Mouse (Mus musculus): ENCODE data around the gene Tmod1.

Gene Tmod1

DNA sequence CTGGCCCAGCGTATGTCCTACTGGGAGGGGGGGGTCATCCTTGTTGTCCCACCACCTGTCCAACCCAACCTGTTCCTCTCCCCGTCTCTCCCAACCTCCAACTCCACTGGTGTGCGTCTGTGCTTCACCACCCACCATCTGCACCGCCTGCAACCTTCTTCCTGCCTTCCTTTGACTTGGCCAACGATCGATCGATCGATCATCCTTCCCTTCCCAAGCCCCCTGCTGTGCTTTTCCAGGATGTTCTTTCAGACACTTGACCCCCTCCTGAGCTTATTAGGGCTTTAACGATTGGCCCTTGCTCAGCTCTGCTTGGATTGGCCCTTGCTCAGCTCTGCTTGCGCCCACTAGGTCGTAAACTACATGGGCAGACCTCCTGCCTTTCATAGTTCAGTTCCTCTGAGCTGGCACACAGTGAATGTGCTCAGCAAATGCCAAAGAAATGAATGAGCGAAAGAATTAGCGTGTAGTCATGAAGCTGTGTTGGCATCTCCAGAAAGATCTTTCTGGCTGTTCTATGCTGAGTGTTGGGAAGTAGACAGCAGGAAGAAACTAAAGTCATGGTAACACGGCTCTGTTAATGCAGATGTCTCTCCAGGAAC lies 50.9 kb downstream of the Tmod1 start:
- in situ Hi-C loops (cut with MboI), result no loop called here

- in situ Hi-C loops (cut with MboI), result no loop called here
Observed at GRCm38 (mm10) chr4:46092429-46093076, 53.8 kb downstream of the Tmod1 start.

GRCm38 (mm10) chr4:46094916-46095825 lies 56.4 kb downstream of the Tmod1 start:
- in situ Hi-C loops (cut with MboI), result no loop called here

DNA sequence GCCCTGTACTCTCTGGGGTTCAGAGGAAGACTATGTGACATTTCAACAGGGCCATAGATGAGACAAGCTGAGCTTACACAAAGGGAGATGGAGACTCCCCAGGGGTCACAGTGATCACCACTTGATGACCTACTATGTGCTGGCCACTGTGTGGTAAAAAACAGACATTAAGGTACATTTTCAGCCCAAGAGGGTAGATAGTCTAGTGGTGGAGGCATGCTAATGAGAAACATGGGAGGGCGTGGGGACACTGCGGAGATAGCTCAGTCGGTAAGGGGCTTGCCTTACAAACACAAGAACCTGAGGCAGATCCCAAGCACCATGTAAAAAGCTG lies 57.1 kb downstream of the Tmod1 start:
- in situ Hi-C loops (cut with MboI), result no loop called here

DNA sequence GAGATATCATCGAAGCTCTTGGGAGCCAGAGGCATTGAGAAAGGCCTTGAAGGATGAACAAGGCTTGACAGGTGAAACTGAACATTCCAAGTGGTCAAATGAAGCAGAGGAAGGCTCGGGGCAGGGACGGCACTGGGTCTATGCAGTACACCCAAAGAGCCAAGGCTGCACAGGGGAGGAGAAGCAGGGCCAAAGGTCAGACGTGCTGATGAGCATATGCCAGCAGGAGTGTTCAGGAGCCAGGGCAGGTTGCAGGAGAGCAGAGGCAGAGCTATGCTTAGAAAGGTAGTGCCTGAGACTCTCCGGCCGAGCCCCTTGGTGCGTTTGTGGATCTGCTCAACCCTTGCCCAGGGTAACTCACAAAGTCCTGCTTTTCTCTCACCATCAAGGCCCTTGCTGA lies 57.8 kb downstream of the Tmod1 start:
- in situ Hi-C loops (cut with MboI), result no loop called here

- in situ Hi-C loops (cut with MboI), result no loop called here
Observed at GRCm38 (mm10) chr4:46097591-46097990, 58.9 kb downstream of the Tmod1 start.

DNA sequence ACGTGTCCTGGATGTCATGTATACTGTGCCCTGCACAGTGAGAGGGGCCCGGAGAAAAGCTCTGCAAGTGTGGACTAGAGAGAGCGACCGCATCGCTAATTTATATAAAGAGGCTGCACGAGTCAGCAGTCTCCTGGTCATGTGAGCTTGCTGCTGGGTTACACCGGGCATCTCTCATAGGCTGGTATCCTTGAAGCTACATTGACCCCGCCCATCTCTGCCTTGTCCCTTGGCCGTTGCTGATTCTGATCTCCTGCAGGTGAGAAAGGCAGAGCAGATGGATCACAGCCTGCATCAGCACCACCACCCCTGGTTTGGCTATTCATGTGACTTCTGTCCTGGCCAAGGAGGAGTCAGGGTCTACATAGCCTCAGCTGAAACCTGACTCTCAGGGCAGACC lies 60.4 kb downstream of the Tmod1 start:
- in situ Hi-C loops (cut with MboI), result no loop called here

DNA sequence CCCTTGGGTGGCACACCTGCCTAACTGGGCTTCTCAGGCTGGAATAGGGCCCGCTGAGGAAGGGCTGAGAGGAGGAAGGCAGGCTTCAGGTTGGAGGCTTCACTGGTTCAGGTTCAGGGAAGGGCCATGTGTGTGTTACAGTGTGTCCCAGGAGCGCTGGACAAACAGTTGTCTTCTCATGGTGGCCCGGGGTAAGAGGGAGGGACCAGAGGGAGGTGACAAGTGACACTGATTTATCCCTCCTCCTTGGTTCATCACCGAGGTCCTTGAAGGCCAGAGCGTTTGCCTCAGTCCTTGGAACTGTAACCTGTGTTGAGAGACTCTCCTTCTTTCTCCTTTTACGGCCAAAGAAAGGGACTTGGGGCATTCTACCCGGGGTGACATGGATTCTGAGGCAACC lies 61.8 kb downstream of the Tmod1 start:
- in situ Hi-C loops (cut with MboI), result no loop called here

DNA sequence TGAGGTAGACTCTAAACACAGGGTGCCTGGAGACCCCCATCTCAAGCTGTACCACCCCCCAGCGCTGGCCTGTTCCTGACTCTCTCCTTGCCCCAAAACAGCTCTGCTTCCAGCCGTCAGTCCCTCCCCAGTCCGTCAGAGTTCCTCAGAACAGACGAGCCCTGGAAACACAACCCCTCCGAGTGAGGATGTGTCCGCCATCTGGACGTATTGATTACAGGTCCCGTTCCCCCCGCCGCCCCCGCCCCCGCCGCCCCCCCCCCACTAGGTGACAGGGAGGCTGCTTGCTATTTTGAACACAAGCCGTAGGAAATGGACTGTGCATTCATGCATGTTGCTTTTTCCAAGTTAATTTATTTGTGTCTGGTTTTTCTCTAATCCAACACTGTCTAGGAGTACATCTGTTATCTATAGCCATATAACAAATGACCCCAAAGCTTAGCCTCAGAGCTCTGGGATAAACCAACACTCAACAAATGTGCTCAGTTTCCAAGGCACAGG lies 62.5 kb downstream of the Tmod1 start:
- in situ Hi-C loops (cut with MboI), result no loop called here

DNA sequence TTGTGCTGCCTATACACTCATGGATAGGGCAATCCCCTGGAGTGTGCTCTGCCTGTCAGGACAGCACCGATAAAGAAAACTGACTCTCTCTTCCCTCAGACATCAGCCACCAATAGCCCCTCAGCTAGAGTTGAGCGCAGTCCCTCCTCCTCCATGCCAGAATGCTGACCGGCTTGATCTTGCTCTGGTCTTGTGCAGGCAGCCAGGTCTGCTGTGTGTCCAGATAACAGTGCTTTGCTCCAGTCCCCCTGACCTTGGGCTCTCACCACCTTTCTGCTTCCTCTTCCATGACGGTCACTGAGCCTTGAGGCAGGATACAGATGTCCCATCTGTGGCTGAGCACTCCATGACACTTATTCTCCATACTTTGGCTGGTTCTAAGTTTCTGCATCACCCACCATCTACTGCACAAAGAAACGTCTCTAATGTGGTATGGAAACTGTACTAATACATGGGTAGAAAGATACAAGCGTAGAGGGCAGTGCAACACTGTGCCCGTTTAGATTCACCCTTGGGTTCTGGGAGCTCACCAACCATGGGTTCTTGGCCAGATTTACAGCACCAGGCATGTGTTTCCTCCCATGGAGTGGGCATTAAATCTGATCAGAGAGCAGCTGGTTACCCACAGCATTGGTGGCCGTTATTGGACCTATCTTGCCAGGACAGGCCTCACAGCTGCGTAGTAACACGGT lies 63.5 kb downstream of the Tmod1 start:
- in situ Hi-C loops (cut with MboI), result no loop called here

GRCm38 (mm10) chr4:46110084-46110483 lies 71.3 kb downstream of the Tmod1 start:
- in situ Hi-C loops (cut with MboI), result no loop called here

DNA sequence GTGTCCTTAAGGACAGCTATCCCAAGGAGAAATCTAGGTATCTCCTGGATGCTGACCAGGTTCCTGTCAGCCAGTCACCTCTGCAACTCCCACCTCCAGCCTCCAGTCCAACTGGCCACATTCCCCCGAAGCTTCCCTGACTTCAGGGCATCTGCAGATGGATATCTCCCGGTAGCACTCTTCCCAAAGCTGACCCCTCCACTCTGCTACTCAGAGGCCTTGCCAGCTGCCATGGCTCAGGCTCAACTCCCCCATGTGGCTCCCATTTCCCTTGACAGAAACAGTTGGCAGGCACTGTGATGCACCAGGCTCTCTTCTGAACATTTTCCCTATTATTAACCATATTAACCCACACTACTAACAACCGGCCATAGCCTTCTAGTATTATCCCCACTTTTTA lies 72.6 kb downstream of the Tmod1 start:
- in situ Hi-C loops (cut with MboI), result no loop called here

GRCm38 (mm10) chr4:46115308-46115707 lies 76.6 kb downstream of the Tmod1 start:
- in situ Hi-C loops (cut with MboI), result no loop called here

DNA sequence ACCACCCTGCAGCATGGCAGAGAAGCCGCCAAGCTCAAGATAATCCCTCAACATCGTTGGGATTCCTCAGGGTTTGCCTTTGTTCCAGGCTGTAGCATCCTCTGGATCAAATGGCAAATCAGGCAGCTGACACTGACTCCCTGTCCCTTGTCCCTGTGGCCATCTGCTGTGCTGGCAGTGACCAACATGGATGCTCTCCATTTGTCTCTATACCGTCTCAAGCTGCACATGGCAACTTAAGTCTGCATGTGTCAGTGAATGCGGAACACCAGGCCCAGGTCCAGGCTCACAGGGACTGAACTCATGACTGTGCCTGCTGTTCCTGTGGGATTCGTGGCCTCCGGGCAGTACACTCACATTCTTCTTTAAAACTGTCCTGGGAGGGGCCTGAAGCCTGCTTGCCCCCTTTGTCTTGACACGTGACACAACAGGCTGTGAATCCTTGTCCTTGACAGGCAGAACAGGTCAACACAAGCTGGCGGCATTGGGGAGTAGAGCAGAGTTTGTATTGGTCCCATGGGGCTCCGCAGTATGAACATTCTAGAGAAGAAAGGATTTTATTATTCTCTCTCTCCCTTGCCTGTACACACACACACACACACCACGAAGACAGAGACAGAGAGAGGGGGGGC lies 77.9 kb downstream of the Tmod1 start:
- in situ Hi-C loops (cut with MboI), result no loop called here

- in situ Hi-C loops (cut with MboI), result no loop called here
Observed at GRCm38 (mm10) chr4:46117536-46117935, 78.8 kb downstream of the Tmod1 start.

- in situ Hi-C loops (cut with MboI), result no loop called here
Observed at GRCm38 (mm10) chr4:46119514-46120094, 80.9 kb downstream of the Tmod1 start.

DNA sequence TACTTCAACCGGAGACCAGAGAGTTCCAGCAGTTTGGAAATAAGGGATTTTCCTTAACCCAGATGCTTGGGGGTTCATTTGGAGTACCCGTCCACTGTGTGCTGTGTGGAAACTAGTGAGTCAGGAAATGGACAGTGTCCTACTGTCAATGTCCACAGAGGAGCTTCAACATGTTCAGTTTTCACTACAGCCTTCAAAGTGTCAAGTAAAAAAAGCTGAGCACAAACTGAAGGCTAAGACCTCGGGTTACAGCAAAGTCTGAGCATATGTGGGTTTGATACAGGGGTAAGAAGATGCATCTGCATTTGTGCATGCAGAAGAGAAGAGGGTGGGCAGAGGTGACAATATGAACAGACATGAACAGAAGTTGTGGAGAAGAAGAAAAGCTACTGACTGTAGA lies 82.0 kb downstream of the Tmod1 start:
- in situ Hi-C loops (cut with MboI), result no loop called here

GRCm38 (mm10) chr4:46123358-46123757 lies 84.6 kb downstream of the Tmod1 start:
- in situ Hi-C loops (cut with MboI), result no loop called here

- in situ Hi-C loops (cut with MboI), result no loop called here
Observed at GRCm38 (mm10) chr4:46126541-46126940, 87.8 kb downstream of the Tmod1 start.

GRCm38 (mm10) chr4:46129311-46130004 lies 90.7 kb downstream of the Tmod1 start:
- in situ Hi-C loops (cut with MboI), result no loop called here

- in situ Hi-C loops (cut with MboI), result no loop called here
Observed at GRCm38 (mm10) chr4:46130221-46130620, 91.5 kb downstream of the Tmod1 start.

All from mature B cell (primary cell).